34 mouse cellular contexts compared by ENCODE assay signal in the genomic region with DNA sequence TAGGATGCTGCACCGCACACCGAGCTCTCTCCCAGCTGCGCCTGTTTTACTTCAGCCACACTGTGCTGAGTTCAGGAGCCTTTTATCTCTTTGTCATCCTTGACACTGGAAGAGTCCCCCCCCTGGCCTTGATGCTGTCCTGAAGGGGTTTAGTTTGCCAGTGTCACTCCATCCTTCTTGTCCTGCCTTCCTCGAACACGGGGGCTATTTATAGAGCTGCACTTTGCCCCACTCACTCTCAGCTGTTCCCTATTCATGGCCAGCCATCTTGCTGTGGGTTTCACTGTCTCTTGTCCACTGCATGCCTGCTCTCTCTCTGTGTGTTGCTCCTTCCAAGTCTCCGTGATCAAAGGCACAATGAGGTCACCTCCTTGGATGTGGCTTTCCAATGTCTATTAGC. TPM values are rescaled to one million over a fixed set of nuclear protein-coding genes. Genes with fewer than 3 reads are reported as not detected.
A peak's percentile ranks its signal among the peaks of the same experiment; 100 is the strongest.
DNase-seq lines count a peak whose midpoint lies in the region; ATAC-seq and TF ChIP-seq lines count a peak whose summit lies in the region.
"Had no signal": no experiment of that assay in that cellular context is flagged by ENCODE, and none has a peak within 500 bp of the region (broad histone marks: within the 10 kb centered on the region; RNA-seq: fewer than 3 reads in every experiment).

No protein-coding gene starts in this region.

- H3K27me3 ChIP-seq in lung, postnatal 0 days (replicated peaks; ENCODE audit: insufficient read depth, low read length), result no peaks in the 10 kb centered on the region
- H3K27me3 ChIP-seq in heart, embryonic 16.5 days (ENCODE audit: control insufficient read depth, insufficient read depth, low read length), result no peaks in the 10 kb centered on the region
- H3K27me3 ChIP-seq: forebrain, embryonic 13.5 days; liver, embryonic 12.5 days; midbrain, embryonic 12.5 days; neural tube, embryonic 13.5 days; Patski; stomach, embryonic 15.5 days had no signal

- no peak for TF ChIP-seq CTCF in lung, postnatal 0 days (IDR thresholded peaks at IDR 0.05)

- H3K4me1 ChIP-seq in lung, postnatal 0 days (ENCODE audit: insufficient read depth, low read depth, low read length), result no peaks in the 10 kb centered on the region
- peaks cover 43% of the 10 kb centered on the region for H3K4me1 ChIP-seq in heart, embryonic 16.5 days (ENCODE audit: control insufficient read depth, insufficient read depth, low read length)
- H3K4me1 ChIP-seq: forebrain, embryonic 13.5 days had no signal

- DNase-seq in heart, adult 18-20 months, result peak; percentile 35 to 59
- DNase-seq in heart, adult 9 months (ENCODE audit: low spot score in 2 of 2), result no peak
- DNase-seq in lung, postnatal 0 days (ENCODE audit: low spot score), result peak; percentile 29
- no peak for DNase-seq in lung, postnatal 25 days (ENCODE audit: low spot score)
- DNase-seq in yolk sac, embryonic 10.5 days (ENCODE audit: low spot score), result peak; percentile 52
- DNase-seq in thymus, postnatal 25 days, result no peak
- no peak for DNase-seq in gastrocnemius, adult 18-20 months (ENCODE audit: low spot score)
- DNase-seq: adrenal gland, postnatal 10 days; cerebellum, adult 8-10 months; cerebellum, postnatal 36 days; gastrocnemius, postnatal 25 days; kidney, adult 2 months; left cerebral cortex, postnatal 4 days; liver, postnatal 0 days; right cerebral cortex, postnatal 14 days had no signal

- ATAC-seq in lung, postnatal 0 days, result peak; percentile 34
- ATAC-seq in heart, embryonic 16.5 days (replicated peaks; ENCODE audit: extremely low read depth, insufficient read depth, low FRiP score), result peak; percentile 46; the same call in 1 of the 2 replicates
- ATAC-seq: forebrain, embryonic 13.5 days; hindbrain, embryonic 16.5 days; liver, embryonic 12.5 days; liver, postnatal 0 days; Patski had no signal

- TF ChIP-seq EP300 in lung, postnatal 0 days (IDR thresholded peaks at IDR 0.05), result no peak

- no peak overlapping the region for H3K9ac ChIP-seq in lung, postnatal 0 days (replicated peaks; ENCODE audit: low read depth)
- H3K9ac ChIP-seq in heart, embryonic 16.5 days (ENCODE audit: low read length), result no peak overlapping the region
- H3K9ac ChIP-seq: forebrain, embryonic 13.5 days; liver, embryonic 12.5 days; liver, postnatal 0 days; midbrain, embryonic 12.5 days; neural tube, embryonic 13.5 days; stomach, embryonic 15.5 days had no signal

- no peak overlapping the region for H3K27ac ChIP-seq in lung, postnatal 0 days (ENCODE audit: low read length)
- H3K27ac ChIP-seq in heart, embryonic 16.5 days (ENCODE audit: low read length), result peak overlapping the region; percentile 72
- H3K27ac ChIP-seq: forebrain, embryonic 13.5 days; layer of hippocampus, adult 2 months; liver, embryonic 12.5 days; midbrain, embryonic 12.5 days; neural tube, embryonic 13.5 days; stomach, embryonic 15.5 days had no signal

- no peak overlapping the region for H3K4me3 ChIP-seq in lung, postnatal 0 days (ENCODE audit: low read depth, low read length)
- H3K4me3 ChIP-seq in heart, embryonic 16.5 days (ENCODE audit: low read length), result no peak overlapping the region
- H3K4me3 ChIP-seq: forebrain, embryonic 13.5 days; layer of hippocampus, adult 2 months; liver, embryonic 12.5 days; megakaryocyte, embryonic 14.5 days; midbrain, embryonic 12.5 days; neural tube, embryonic 13.5 days; stomach, embryonic 15.5 days had no signal

- no peaks in the 10 kb centered on the region for H3K9me3 ChIP-seq in lung, postnatal 0 days (ENCODE audit: low read length)
- no peaks in the 10 kb centered on the region for H3K9me3 ChIP-seq in heart, embryonic 16.5 days (replicated peaks; ENCODE audit: control insufficient read depth, low read length)
- H3K9me3 ChIP-seq: forebrain, embryonic 13.5 days; liver, embryonic 12.5 days; midbrain, embryonic 12.5 days; neural tube, embryonic 13.5 days; stomach, embryonic 15.5 days had no signal

- no peaks in the 10 kb centered on the region for H3K36me3 ChIP-seq in lung, postnatal 0 days (ENCODE audit: insufficient read depth, low read length)
- H3K36me3 ChIP-seq in heart, embryonic 16.5 days (ENCODE audit: control insufficient read depth, insufficient read depth), result no peaks in the 10 kb centered on the region
- H3K36me3 ChIP-seq: liver, embryonic 12.5 days; midbrain, embryonic 12.5 days; neural tube, embryonic 13.5 days; stomach, embryonic 15.5 days had no signal

- H3K4me2 ChIP-seq in lung, postnatal 0 days (replicated peaks; ENCODE audit: low read depth, low read length), result no peak overlapping the region
- peak overlapping the region; percentile 31; the same call in 1 of the 2 replicates for H3K4me2 ChIP-seq in heart, embryonic 16.5 days (ENCODE audit: low read depth, low read length)
- H3K4me2 ChIP-seq: forebrain, embryonic 13.5 days; liver, embryonic 12.5 days; midbrain, embryonic 12.5 days; neural tube, embryonic 13.5 days; stomach, embryonic 15.5 days had no signal

- WGBS in lung, postnatal 0 days, result 49% methylated on average over 6 of the region's 6 CpGs
- 17% methylated on average over 6 of the region's 6 CpGs for WGBS in heart, embryonic 16.5 days

RNA-seq across cellular contexts. Expression of gene Arhgef7, which starts 22.0 kb away (rescaled TPM):
- 100 to 1,000 TPM in 1 of 2 experiments, 10 to 100 TPM in 1; 96.3 to 113 TPM for total RNA-seq in heart, adult 18-20 months (2021)
- 31.6 and 33.2 TPM in 2 replicates for polyA plus RNA-seq in lung, postnatal 0 days (2015; fragmentation: Nextera tagmentation; extraction: Ambion mirVana)
- polyA plus RNA-seq in heart, embryonic 16.5 days (2015; fragmentation: Nextera tagmentation; extraction: Ambion mirVana), result 54.1 and 59.6 TPM in 2 replicates
- total RNA-seq in gastrocnemius, adult 18-20 months (2021), result 10 to 100 TPM; 31.3 to 32.0 TPM

RNA-seq across cellular contexts. Expression of gene 1700016D06Rik, which starts 48.6 kb away (rescaled TPM):
- total RNA-seq in heart, adult 18-20 months (2021), result not detected
- not detected in 2 replicates for polyA plus RNA-seq in lung, postnatal 0 days (2015; fragmentation: Nextera tagmentation; extraction: Ambion mirVana)
- polyA plus RNA-seq in heart, embryonic 16.5 days (2015; fragmentation: Nextera tagmentation; extraction: Ambion mirVana), result not detected in 2 replicates
- not detected for total RNA-seq in gastrocnemius, adult 18-20 months (2021)
- total RNA-seq: adrenal gland, postnatal 10 days; gastrocnemius, postnatal 25 days; hematopoietic stem cell, adult 5-6 weeks; layer of hippocampus, adult 2 months; layer of hippocampus, postnatal 25 days; left cerebral cortex, postnatal 4 days; MEL; midbrain, postnatal 0 days had no signal
- polyA plus RNA-seq: embryonic facial prominence, embryonic 11.5 days; forebrain, embryonic 13.5 days; hindbrain, embryonic 16.5 days; intestine, embryonic 14.5 days; kidney, adult 2 months; kidney, embryonic 16.5 days; limb, embryonic 14.5 days; liver, embryonic 12.5 days; liver, postnatal 0 days; neural tube, embryonic 13.5 days; Patski; stomach, embryonic 15.5 days; urinary bladder, adult 2 months had no signal

Comparison
In these comparisons a context has a peak if more than half of its experiments do, and no peak if none do; other contexts are left out.
1. DNase-seq: peak in heart, adult 18-20 months (2 of 2), lung, postnatal 0 days (single experiment) and yolk sac, embryonic 10.5 days (single experiment); none in heart, adult 9 months (0 of 2), lung, postnatal 25 days (single experiment), thymus, postnatal 25 days (single experiment) and gastrocnemius, adult 18-20 months (single experiment).